Mouse (Mus musculus): ENCODE results near the gene Gm10974.

DNA sequence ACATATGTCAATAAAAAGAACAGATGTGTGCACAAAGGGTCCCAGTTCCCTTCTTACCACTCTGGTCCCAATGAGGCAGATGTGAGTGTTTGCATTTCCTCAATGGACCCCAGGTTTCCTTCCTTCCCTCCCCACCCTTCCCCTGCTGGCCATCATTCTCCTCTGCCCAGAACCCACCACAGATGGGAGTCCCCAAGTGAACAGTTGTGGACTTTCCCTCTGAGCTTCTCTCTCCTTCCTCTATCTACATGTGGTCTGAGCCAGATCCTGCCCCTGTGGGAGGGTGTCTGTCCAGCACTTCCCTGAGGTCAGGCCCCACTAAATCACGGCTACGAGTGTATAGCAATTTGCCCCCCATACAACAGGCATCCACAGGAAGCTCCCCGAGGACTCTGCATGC is 10.8 kb upstream of the Gm10974 start:
- no peak for TF ChIP-seq GATA1 (IDR thresholded peaks at IDR 0.05; ENCODE audit: borderline replicate concordance, low read length)
- no peak for TF ChIP-seq FLI1 (IDR thresholded peaks at IDR 0.05; ENCODE audit: low read length)
